Mouse (Mus musculus) CH12.LX (cell line): ENCODE measurements around the gene Cers4. TPM values are rescaled to one million over a fixed set of nuclear protein-coding genes. Genes with fewer than 3 reads are reported as not detected.

Source experiments
- DNase-seq: peaks from one replicate; pipeline ENCODE4 v3.0.0-alpha.2; 2013; ENCODE audit errors: extremely low read depth
- H3K27ac ChIP-seq: 2 replicates; pipeline ENCODE4 v1.5.1; 2012; ENCODE audit warnings: low read depth, mild to moderate bottlenecking, control low read depth, moderate library complexity; ENCODE audit not compliant: insufficient read depth
- H3K27me3 ChIP-seq: replicated peaks from 2 replicates; pipeline ENCODE3; 2012; ENCODE audit warnings: inconsistent platforms
- H3K36me3 ChIP-seq, 2 experiments: replicated peaks in 1 of 2; 2 replicates each; pipeline versions ENCODE3 to v1.6.1; 2012; ENCODE audit warnings: inconsistent platforms in 1 of 2, low read length in 1 of 2, mild to moderate bottlenecking in 1 of 2, mixed read lengths in 1 of 2, moderate library complexity in 1 of 2; ENCODE audit not compliant: control insufficient read depth in 1 of 2, insufficient read depth in 1 of 2
- H3K4me1 ChIP-seq, 2 experiments: 2 replicates each; pipeline ENCODE4 v1.6.1; 2012; ENCODE audit warnings: inconsistent platforms in 1 of 2, moderate library complexity in 1 of 2; ENCODE audit not compliant: insufficient read depth in 2 of 2, control insufficient read depth in 1 of 2
- H3K4me2 ChIP-seq: 2 replicates; pipeline ENCODE4 v1.6.1; 2012; ENCODE audit warnings: low read depth, mild to moderate bottlenecking, control low read depth; ENCODE audit not compliant: poor library complexity, insufficient read depth, severe bottlenecking
- H3K4me3 ChIP-seq, 3 experiments: fragments of 150-350 bp in 1 of 3; sonication (generic) in 1 of 3; replicated peaks in 1 of 3; 2 replicates each; pipeline versions ENCODE3 to v1.5.1; 2011 to 2012; ENCODE audit warnings: low read depth in 2 of 3, low read length in 2 of 3, mild to moderate bottlenecking in 2 of 3, moderate library complexity in 2 of 3, control low read depth in 1 of 3, improper control_type of control experiment in 1 of 3, inconsistent platforms in 1 of 3, mixed read lengths in 1 of 3; ENCODE audit not compliant: poor library complexity in 1 of 3
- H3K79me2 ChIP-seq: replicated peaks from 2 replicates; pipeline ENCODE4 v1.6.1; 2012; ENCODE audit warnings: mild to moderate bottlenecking, moderate library complexity; ENCODE audit not compliant: control insufficient read depth, poor library complexity, insufficient read depth, severe bottlenecking; ENCODE audit errors: extremely low read depth
- H3K9ac ChIP-seq: 2 replicates; pipeline ENCODE4 v1.6.1; 2012; ENCODE audit warnings: low read depth, mild to moderate bottlenecking, control low read depth, moderate library complexity; ENCODE audit not compliant: insufficient read depth
- H3K9me3 ChIP-seq: replicated peaks from 2 replicates; pipeline ENCODE3; 2012; ENCODE audit warnings: low read length, inconsistent platforms, mixed read lengths
- CTCF ChIP-seq, 2 experiments: IDR thresholded peaks in 1 of 2; conservative IDR thresholded peaks in 1 of 2; 2 replicates each; pipeline ENCODE4 v1.5.1; 2011 to 2012; ENCODE audit warnings: low read depth in 2 of 2, low read length in 2 of 2, improper control_type of control experiment in 1 of 2, inconsistent platforms in 1 of 2, mild to moderate bottlenecking in 1 of 2, moderate library complexity in 1 of 2
- ELF1 ChIP-seq: IDR thresholded peaks from 2 replicates; pipeline ENCODE4 v1.6.1; 2014; ENCODE audit warnings: low read depth, mild to moderate bottlenecking, inconsistent platforms, low read length, improper control_type of control experiment
- ETS1 ChIP-seq: conservative IDR thresholded peaks from 2 replicates; pipeline ENCODE4 v1.6.1; 2012; ENCODE audit warnings: low read depth, mild to moderate bottlenecking, inconsistent platforms, low read length, improper control_type of control experiment, moderate library complexity
- GABPA ChIP-seq: IDR thresholded peaks from 2 replicates; pipeline ENCODE4 v1.6.1; 2012; ENCODE audit warnings: low read depth, low read length, improper control_type of control experiment, inconsistent platforms; ENCODE audit not compliant: insufficient replicate concordance
- IRF4 ChIP-seq: IDR thresholded peaks from 2 replicates; pipeline ENCODE4 v1.6.1; 2014; ENCODE audit warnings: low read depth, mild to moderate bottlenecking, inconsistent platforms, low read length, improper control_type of control experiment
- JUND ChIP-seq: conservative IDR thresholded peaks from 2 replicates; pipeline ENCODE4 v1.6.1; 2011; ENCODE audit warnings: low read depth, low read length, improper control_type of control experiment
- KAT2A ChIP-seq: IDR thresholded peaks from 2 replicates; pipeline ENCODE4 v1.6.1; 2012; ENCODE audit warnings: low read length, improper control_type of control experiment, inconsistent platforms; ENCODE audit not compliant: insufficient replicate concordance
- MAFK ChIP-seq: IDR thresholded peaks from 2 replicates; pipeline ENCODE4 v1.6.1; 2011; ENCODE audit warnings: low read length, improper control_type of control experiment; ENCODE audit not compliant: insufficient replicate concordance
- MAX ChIP-seq: IDR thresholded peaks from 2 replicates; pipeline ENCODE4 v1.6.1; 2011; ENCODE audit warnings: low read length, improper control_type of control experiment
- MAZ ChIP-seq: IDR thresholded peaks from 2 replicates; pipeline ENCODE4 v1.6.1; 2012; ENCODE audit warnings: low read depth, mild to moderate bottlenecking, inconsistent platforms, low read length, improper control_type of control experiment, moderate library complexity
- MYC ChIP-seq: IDR thresholded peaks from 2 replicates; pipeline ENCODE4 v1.6.1; 2011; ENCODE audit warnings: low read depth, mild to moderate bottlenecking, improper control_type of control experiment, low read length
- NRF1 ChIP-seq: IDR thresholded peaks from 2 replicates; pipeline ENCODE4 v1.6.1; 2014; ENCODE audit warnings: low read depth, mild to moderate bottlenecking, inconsistent platforms, low read length, improper control_type of control experiment, moderate library complexity
- POLR2A ChIP-seq: IDR thresholded peaks from 2 replicates; pipeline ENCODE4 v1.6.1; 2011; ENCODE audit warnings: low read depth, mild to moderate bottlenecking, improper control_type of control experiment, low read length
- RAD21 ChIP-seq: IDR thresholded peaks from 2 replicates; pipeline ENCODE4 v1.6.1; 2011; ENCODE audit warnings: low read depth, mild to moderate bottlenecking, low read length, improper control_type of control experiment, moderate library complexity
- SMC3 ChIP-seq: IDR thresholded peaks from 2 replicates; pipeline ENCODE4 v1.6.1; 2011; ENCODE audit warnings: low read depth, low read length, improper control_type of control experiment
- TBP ChIP-seq: conservative IDR thresholded peaks from 2 replicates; pipeline ENCODE4 v1.6.1; 2011; ENCODE audit warnings: low read depth, low read length, improper control_type of control experiment
- TCF12 ChIP-seq: IDR thresholded peaks from 2 replicates; pipeline ENCODE4 v1.6.1; 2014; ENCODE audit warnings: low read depth, mild to moderate bottlenecking, inconsistent platforms, low read length, improper control_type of control experiment
- USF2 ChIP-seq: conservative IDR thresholded peaks from 2 replicates; pipeline ENCODE4 v1.6.1; 2011; ENCODE audit warnings: low read depth, low read length, improper control_type of control experiment
- ZKSCAN1 ChIP-seq: IDR thresholded peaks from 2 replicates; pipeline ENCODE4 v1.6.1; 2012; ENCODE audit warnings: low read depth, inconsistent platforms, low read length, improper control_type of control experiment, borderline replicate concordance
- ZNF384 ChIP-seq: IDR thresholded peaks from 2 replicates; pipeline ENCODE4 v1.6.1; 2012; ENCODE audit warnings: low read depth, low read length, improper control_type of control experiment, inconsistent platforms
- dilution Hi-C: fragments of 300-500 bp; cut with MboI; formaldehyde crosslinking; loops from 2 replicates; pipeline ENCODE4 v1.14.3; 2020; ENCODE audit warnings: low sequenced_read_pairs; ENCODE audit not compliant: extremely low pct_unique_long_range_greater_than_20kb, extremely low pct_ligation_motif_present
- in situ Hi-C: fragments of 300-500 bp; cut with MboI; formaldehyde crosslinking; loops from 3 replicates; pipeline ENCODE4 v1.14.3; 2019; ENCODE audit warnings: low sequenced_read_pairs, low pct_ligation_motif_present, low pct_unique_long_range_greater_than_20kb, mixed read lengths
- polyA plus RNA-seq: library from polyadenylated mRNA; unstranded; fragments of >175 nt; gene quantifications from 2 replicates; pipeline ENCODE4 v1.2.1, GENCODE M21; 2012; ENCODE audit warnings: low read depth; ENCODE audit not compliant: insufficient read length
- total RNA-seq, 2 experiments: library from RNA; depleted of rRNA; stranded (reverse); fragments of 300-350 nt in 1 of 2; fragments of >200 nt in 1 of 2; gene quantifications; 2 replicates each; pipeline ENCODE4 v1.2.3; 2012 to 2014

The Cers4 gene
- total and polyA plus RNA-seq, 3 experiments, result 11.4 to 13.3 (median 11.9) TPM

DNA sequence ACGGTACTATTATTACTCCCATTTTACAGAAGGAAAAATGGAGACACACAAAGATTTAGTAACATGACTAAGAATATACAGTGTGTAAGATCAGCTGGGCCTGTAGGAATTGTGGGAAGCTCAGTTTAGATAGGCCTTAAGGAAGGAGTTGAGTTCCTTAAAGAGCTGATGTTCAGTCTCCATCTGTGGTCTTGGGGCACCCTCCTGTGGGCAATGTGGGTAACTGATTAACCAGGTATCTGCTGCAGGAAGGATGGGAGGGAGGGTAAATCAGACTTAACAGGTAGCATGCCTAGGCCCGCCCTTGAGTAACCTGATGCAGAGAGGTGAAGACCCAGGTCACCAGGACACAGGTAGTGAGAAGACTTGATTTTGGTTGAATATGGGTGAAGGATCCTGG, 23.3 kb downstream of the Cers4 start:
- Histone ChIP-seq H3K9ac (no peak overlapping the region), H3K27ac (no peak overlapping the region), H3K4me2 (no peak overlapping the region), H3K4me3 (no peak overlapping the region), H3K27me3 (no peaks in the 10 kb centered on the region), H3K36me3 (peaks cover 30 to 63% of the 10 kb centered on the region in 2 experiments), H3K79me2 (no peaks in the 10 kb centered on the region), H3K9me3 (no peaks in the 10 kb centered on the region), H3K4me1 (peaks cover 2 to 6% of the 10 kb centered on the region in 2 experiments; a peak in 3 of 4 replicates)
- TF ChIP-seq TBP (no peak), NRF1 (no peak), RAD21 (peak; percentile 84), GABPA (no peak), ZKSCAN1 (no peak), USF2 (no peak), SMC3 (peak; percentile 64), KAT2A (no peak), POLR2A (no peak), JUND (no peak), ELF1 (no peak), CTCF (conservative IDR thresholded peaks at IDR 0.05 in 1 of 2, IDR thresholded peaks at IDR 0.05 in 1 of 2; ENCODE audit: low read depth in 2 of 2, low read length in 2 of 2) (peak; percentile 35 to 76), IRF4 (no peak)
- in situ Hi-C loops, result loop anchor here (10.0 to 25.0 kb wide), 2 partner anchors 101 to 354 kb away; partner anchors contain the start of gene Evi5l
- peak; percentile 43 for DNase-seq
- dilution Hi-C loops, result no loop called here

DNA sequence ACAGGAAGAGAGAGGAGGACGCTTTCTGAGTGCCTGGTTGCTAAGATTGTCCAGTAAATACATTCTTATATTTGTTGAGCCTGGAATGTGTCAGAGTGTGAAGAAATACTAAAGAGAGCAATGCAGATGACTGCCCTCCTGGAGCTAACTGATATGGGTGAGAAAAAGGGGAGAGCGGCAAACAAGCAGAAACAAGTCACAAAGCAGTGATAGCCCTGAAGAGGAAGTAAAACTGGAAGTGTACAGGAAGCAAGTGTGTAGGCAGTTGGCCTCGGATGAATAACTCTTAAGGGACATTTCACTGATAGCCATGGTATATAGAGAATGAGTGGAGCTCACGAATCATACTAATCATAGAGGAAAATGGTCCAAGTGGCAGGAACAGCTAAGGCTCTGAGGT, 28.6 kb downstream of the Cers4 start:
- Histone ChIP-seq H3K4me2 (no peak overlapping the region), H3K79me2 (no peaks in the 10 kb centered on the region), H3K4me3 (no peak overlapping the region), H3K9ac (no peak overlapping the region), H3K36me3 (peaks cover 43 to 68% of the 10 kb centered on the region in 2 experiments), H3K9me3 (no peaks in the 10 kb centered on the region), H3K27ac (no peak overlapping the region), H3K4me1 (peaks cover 3 to 16% of the 10 kb centered on the region in 2 experiments; a peak in 3 of 4 replicates), H3K27me3 (no peaks in the 10 kb centered on the region)
- TF ChIP-seq USF2, result no peak
- TF ChIP-seq GABPA, result no peak
- TF ChIP-seq MAX, result no peak
- TF ChIP-seq POLR2A, result no peak
- TF ChIP-seq JUND, result no peak
- TF ChIP-seq ZNF384, result no peak
- TF ChIP-seq NRF1, result no peak
- TF ChIP-seq RAD21, result no peak
- TF ChIP-seq TCF12, result no peak
- TF ChIP-seq MYC, result no peak
- no peak for TF ChIP-seq MAZ
- no peak for TF ChIP-seq KAT2A
- no peak for TF ChIP-seq ETS1
- no peak for TF ChIP-seq MAFK
- in situ Hi-C loops (loop anchor here (25.0 kb wide), 1 partner anchor 359 kb away; the partner anchor contains the start of gene Evi5l), dilution Hi-C loops (no loop called here)
- peak; percentile 23 for DNase-seq
